Mouse (Mus musculus) lung, adult 2 months (tissue): ENCODE measurements around the gene Per1.

ENCODE experiments used
- CTCF ChIP-seq: fragments of 200-500 bp; IDR thresholded peaks from 2 replicates; pipeline ENCODE4 v1.5.1; 2011; ENCODE audit warnings: mild to moderate bottlenecking, low read length, control low read depth; ENCODE audit not compliant: insufficient read depth
- POLR2A ChIP-seq: fragments of 200-500 bp; IDR thresholded peaks from 2 replicates; pipeline ENCODE4 v1.6.1; 2011; ENCODE audit warnings: low read depth, mild to moderate bottlenecking, control low read depth, low read length, borderline replicate concordance; ENCODE audit errors: extremely low read depth

- TF ChIP-seq POLR2A (no peak), CTCF (no peak)
These were observed 19.6 kb downstream of the Per1 start for GRCm38 (mm10) chr11:69114621-69115020.
